Mouse (Mus musculus): ENCODE results near the gene Fgfrl1. TPM values are rescaled to one million over a fixed set of nuclear protein-coding genes. Genes with fewer than 3 reads are reported as not detected.

Fgfrl1 gene
- polyA plus RNA-seq, 1 experiment from 2014 or later, result 21.8 TPM

DNA sequence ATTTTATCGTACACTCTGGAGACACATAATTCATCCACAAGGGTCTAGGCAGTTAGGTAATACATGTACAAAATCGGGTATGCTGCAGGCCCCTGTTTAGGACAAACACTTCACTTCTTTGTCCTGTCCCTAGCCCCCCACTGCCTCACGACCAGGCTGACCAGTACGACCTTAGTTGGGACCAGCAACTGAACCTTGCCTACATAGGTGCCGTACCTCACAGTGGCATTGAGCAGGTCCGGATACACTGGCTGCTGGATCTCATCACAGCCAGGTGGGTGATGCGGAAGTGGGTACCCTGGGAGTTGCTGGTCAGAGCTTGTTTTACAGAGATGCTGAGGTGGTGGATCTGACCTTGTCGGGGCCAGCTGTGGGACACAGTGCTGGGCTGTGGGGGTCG is 22.2 kb upstream of the Fgfrl1 start:
- Histone ChIP-seq H3K9ac (peak overlapping the region; percentile 78; the same call in 1 of the 2 replicates), H3K4me1 (replicated peaks) (peaks cover 13% of the 10 kb centered on the region), H3K4me2 (replicated peaks) (peak overlapping the region; percentile 86), H3K36me3 (peaks cover 4% of the 10 kb centered on the region; the same call in 1 of the 2 replicates), H3K4me3 (replicated peaks) (peak overlapping the region; percentile 56), H3K27ac (peak overlapping the region; percentile 83; the same call in 1 of the 2 replicates), H3K9me3 (no peaks in the 10 kb centered on the region), H3K27me3 (replicated peaks) (no peaks in the 10 kb centered on the region)
- 72% methylated on average over 9 of the region's 9 CpGs for WGBS
- ATAC-seq, result no peak

GRCm38 (mm10) chr5:108670785-108671184 is 21.4 kb upstream of the Fgfrl1 start:
- H3K4me3 ChIP-seq (replicated peaks), result no peak overlapping the region
- H3K9ac ChIP-seq, result no peak overlapping the region
- 0 out of 2 replicates have a peak, but pooled peaks have one; percentile 31 for ATAC-seq
- H3K4me1 ChIP-seq (replicated peaks), result peaks cover 13% of the 10 kb centered on the region
- peaks cover 4% of the 10 kb centered on the region; the same call in 1 of the 2 replicates for H3K36me3 ChIP-seq
- H3K4me2 ChIP-seq (replicated peaks), result no peak overlapping the region
- no peak overlapping the region for H3K27ac ChIP-seq
- H3K9me3 ChIP-seq, result no peaks in the 10 kb centered on the region
- H3K27me3 ChIP-seq (replicated peaks), result no peaks in the 10 kb centered on the region

DNA sequence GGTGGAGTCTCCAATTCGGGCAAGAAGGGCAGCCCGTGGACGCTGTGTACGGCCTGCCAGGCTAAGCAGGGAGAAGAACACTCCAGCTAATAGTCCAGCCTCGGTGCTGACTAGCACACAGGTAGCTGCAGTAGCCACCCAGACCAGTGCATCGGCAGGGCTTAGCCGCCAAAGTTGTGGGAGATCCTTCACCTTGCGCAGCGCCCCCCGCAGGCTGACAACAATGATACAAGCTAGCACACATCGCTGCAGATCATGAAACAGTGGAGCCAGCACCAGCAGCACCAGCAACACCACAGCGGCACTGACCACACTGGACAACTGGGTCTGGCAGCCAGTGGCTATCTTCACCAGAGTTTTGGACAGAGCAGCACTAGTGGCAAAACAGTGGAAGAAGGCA is 20.4 kb upstream of the Fgfrl1 start:
- H3K4me2 ChIP-seq (replicated peaks), result no peak overlapping the region
- H3K9ac ChIP-seq, result no peak overlapping the region
- H3K4me3 ChIP-seq (replicated peaks), result no peak overlapping the region
- peaks cover 16% of the 10 kb centered on the region for H3K4me1 ChIP-seq (replicated peaks)
- no peak overlapping the region for H3K27ac ChIP-seq
- peaks cover 4% of the 10 kb centered on the region; the same call in 1 of the 2 replicates for H3K36me3 ChIP-seq
- no peaks in the 10 kb centered on the region for H3K9me3 ChIP-seq
- WGBS, result 92% methylated on average over 12 of the region's 12 CpGs
- ATAC-seq, result no peak
- no peaks in the 10 kb centered on the region for H3K27me3 ChIP-seq (replicated peaks)

- Histone ChIP-seq H3K36me3 (peaks cover 4% of the 10 kb centered on the region; the same call in 1 of the 2 replicates), H3K9me3 (no peaks in the 10 kb centered on the region), H3K27ac (peak overlapping the region; percentile 52), H3K4me3 (replicated peaks) (no peak overlapping the region), H3K4me2 (replicated peaks) (peak overlapping the region; percentile 6; the same call in 1 of the 2 replicates), H3K4me1 (replicated peaks) (peaks cover 22% of the 10 kb centered on the region; the same call in 1 of the 2 replicates), H3K27me3 (replicated peaks) (no peaks in the 10 kb centered on the region), H3K9ac (no peak overlapping the region)
- 67% methylated on average over 2 of the region's 2 CpGs for WGBS
- ATAC-seq, result no peak
Measured at GRCm38 (mm10) chr5:108674624-108675023, 17.6 kb upstream of the Fgfrl1 start.

DNA sequence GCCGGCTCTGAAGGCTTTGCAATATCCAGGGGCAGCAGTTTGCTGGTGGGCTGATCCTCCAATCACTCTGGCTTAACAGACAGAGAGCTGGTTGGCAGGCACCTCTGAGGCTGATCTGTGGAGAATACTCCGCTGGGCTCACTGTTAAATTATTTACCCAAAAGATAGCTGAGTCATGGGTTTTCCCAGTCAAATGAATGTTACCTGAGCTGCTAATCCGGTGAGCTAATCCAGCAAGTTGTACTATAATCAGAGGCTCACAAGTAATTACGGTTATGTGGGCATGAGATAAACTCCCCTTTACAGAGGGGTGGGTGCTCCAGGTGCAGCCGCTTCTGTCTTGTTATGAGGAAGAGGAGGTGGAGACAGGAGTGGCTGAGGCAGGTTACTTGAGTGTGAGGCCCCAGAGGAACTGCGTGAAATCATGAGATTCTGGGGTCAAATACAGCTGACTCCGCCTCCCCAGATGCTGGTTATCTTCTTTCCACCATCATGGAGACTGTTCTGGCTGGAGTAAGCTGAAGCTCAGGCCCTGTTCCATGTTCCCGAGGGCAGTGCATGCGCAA is 16.8 kb upstream of the Fgfrl1 start, which contains the start of gene Slc26a1:
Slc26a1 (minus strand) TSS at position 319 of the 566 bp plus-strand sequence.
- H3K9me3 ChIP-seq, result no peaks in the 10 kb centered on the region
- H3K27ac ChIP-seq, result peak within 1 kb of the TSS; percentile 52
- peaks cover 18% of the 10 kb centered on the region; the same call in 1 of the 2 replicates for H3K4me1 ChIP-seq (replicated peaks)
- no peak within 1 kb of the TSS for H3K4me3 ChIP-seq (replicated peaks)
- H3K36me3 ChIP-seq, result peaks cover 4% of the 10 kb centered on the region; the same call in 1 of the 2 replicates
- no peaks in the 10 kb centered on the region for H3K27me3 ChIP-seq (replicated peaks)
- peak; percentile 72 for ATAC-seq
- no peak within 1 kb of the TSS for H3K9ac ChIP-seq
- WGBS, result 60% methylated on average over 9 of the region's 9 CpGs
- peak within 1 kb of the TSS; percentile 6; the same call in 1 of the 2 replicates for H3K4me2 ChIP-seq (replicated peaks)

GRCm38 (mm10) chr5:108676772-108677498 is 15.2 kb upstream of the Fgfrl1 start:
- WGBS, result 13% methylated on average over 5 of the region's 5 CpGs
- Histone ChIP-seq H3K9ac (peak overlapping the region; percentile 37; the same call in 1 of the 2 replicates), H3K9me3 (no peaks in the 10 kb centered on the region), H3K4me2 (replicated peaks) (peak overlapping the region; percentile 70), H3K27me3 (replicated peaks) (no peaks in the 10 kb centered on the region), H3K27ac (peak overlapping the region; percentile 39), H3K4me1 (replicated peaks) (peaks cover 18% of the 10 kb centered on the region; the same call in 1 of the 2 replicates), H3K36me3 (peaks cover 4% of the 10 kb centered on the region; the same call in 1 of the 2 replicates), H3K4me3 (replicated peaks) (peak overlapping the region; percentile 29)
- peak; percentile 57 for ATAC-seq

DNA sequence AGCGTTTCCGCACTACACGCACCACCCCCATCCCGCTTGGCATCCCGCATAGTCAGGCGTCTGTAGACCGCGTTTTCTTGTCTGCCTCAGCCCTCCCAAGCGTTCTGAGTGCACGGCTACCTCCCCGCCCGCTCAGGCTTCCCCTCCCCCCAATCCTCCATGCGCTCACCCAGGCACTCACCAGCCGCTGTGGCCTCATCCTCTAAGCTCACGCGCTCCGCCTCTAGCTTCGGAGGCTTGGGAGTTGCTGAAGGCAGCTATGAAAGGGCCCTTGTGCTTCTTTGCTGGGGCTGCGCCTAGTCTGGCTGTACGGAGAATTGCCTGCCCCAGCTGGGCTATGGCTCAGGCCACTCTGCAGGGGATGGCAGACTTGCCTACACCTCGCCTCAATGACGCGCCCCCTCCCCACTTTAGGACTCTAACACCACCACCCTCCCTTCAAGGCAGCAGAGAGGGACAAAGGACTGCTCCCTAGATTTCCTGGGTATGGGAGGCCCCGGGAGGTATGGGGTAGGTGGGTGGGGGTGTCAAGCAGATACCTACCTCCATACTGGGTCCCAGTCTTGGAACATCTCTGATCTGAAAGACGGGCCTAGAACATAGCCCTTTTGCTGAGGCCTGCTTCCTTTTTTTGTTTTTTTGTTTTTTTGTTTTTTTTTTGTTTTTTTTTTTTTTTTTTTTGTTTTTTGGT is 14.4 kb upstream of the Fgfrl1 start:
- Histone ChIP-seq H3K4me1 (replicated peaks) (peaks cover 18% of the 10 kb centered on the region; the same call in 1 of the 2 replicates), H3K27me3 (replicated peaks) (no peaks in the 10 kb centered on the region), H3K9me3 (no peaks in the 10 kb centered on the region), H3K27ac (peak overlapping the region; percentile 39), H3K4me2 (replicated peaks) (peak overlapping the region; percentile 70), H3K9ac (peak overlapping the region; percentile 37; the same call in 1 of the 2 replicates), H3K36me3 (peaks cover 4% of the 10 kb centered on the region; the same call in 1 of the 2 replicates), H3K4me3 (replicated peaks) (peak overlapping the region; percentile 29)
- peak; percentile 76 for ATAC-seq
- 5% methylated on average over 25 of the region's 25 CpGs for WGBS

- Histone ChIP-seq H3K4me1 (replicated peaks) (peaks cover 18% of the 10 kb centered on the region; the same call in 1 of the 2 replicates), H3K9me3 (no peaks in the 10 kb centered on the region), H3K4me3 (replicated peaks) (no peak overlapping the region), H3K4me2 (replicated peaks) (no peak overlapping the region), H3K27me3 (replicated peaks) (no peaks in the 10 kb centered on the region), H3K27ac (no peak overlapping the region), H3K9ac (no peak overlapping the region), H3K36me3 (peaks cover 2% of the 10 kb centered on the region; the same call in 1 of the 2 replicates)
- no peak for ATAC-seq
- 85% methylated on average over 6 of the region's 6 CpGs for WGBS
Measured at GRCm38 (mm10) chr5:108678296-108678854, 13.8 kb upstream of the Fgfrl1 start.

- Histone ChIP-seq H3K9ac (no peak overlapping the region), H3K36me3 (no peaks in the 10 kb centered on the region), H3K27me3 (replicated peaks) (no peaks in the 10 kb centered on the region), H3K27ac (no peak overlapping the region), H3K9me3 (no peaks in the 10 kb centered on the region), H3K4me2 (replicated peaks) (no peak overlapping the region), H3K4me1 (replicated peaks) (peaks cover 14% of the 10 kb centered on the region; the same call in 1 of the 2 replicates), H3K4me3 (replicated peaks) (no peak overlapping the region)
- 55% methylated on average over 3 of the region's 3 CpGs for WGBS
- no peak for ATAC-seq
Measured at GRCm38 (mm10) chr5:108679909-108680308, 12.3 kb upstream of the Fgfrl1 start.

DNA sequence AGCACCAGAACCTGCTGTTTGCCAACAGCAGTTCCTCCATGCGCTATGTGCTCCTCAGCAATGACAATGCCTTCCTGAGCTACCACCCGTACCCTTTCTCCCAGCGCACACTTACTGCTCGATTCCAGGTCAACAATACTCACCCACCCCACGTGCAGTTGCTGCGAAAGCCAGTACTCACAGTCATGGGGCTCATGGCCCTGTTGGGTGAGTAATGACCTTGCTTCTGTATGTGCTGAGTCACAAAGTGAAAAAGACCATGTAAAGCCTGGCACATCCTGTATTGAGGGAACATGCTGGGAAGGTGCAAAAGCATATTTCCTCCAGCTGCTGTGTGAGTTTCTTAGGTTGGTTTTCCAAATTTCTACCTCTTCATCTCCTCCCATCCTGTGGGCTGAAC is 11.3 kb upstream of the Fgfrl1 start:
- ATAC-seq, result no peak
- WGBS, result 91% methylated on average over 6 of the region's 6 CpGs
- H3K27me3 ChIP-seq (replicated peaks), result no peaks in the 10 kb centered on the region
- peaks cover 14% of the 10 kb centered on the region; the same call in 1 of the 2 replicates for H3K4me1 ChIP-seq (replicated peaks)
- H3K9me3 ChIP-seq, result no peaks in the 10 kb centered on the region
- no peak overlapping the region for H3K9ac ChIP-seq
- no peaks in the 10 kb centered on the region for H3K36me3 ChIP-seq
- H3K4me2 ChIP-seq (replicated peaks), result no peak overlapping the region
- H3K27ac ChIP-seq, result no peak overlapping the region
- no peak overlapping the region for H3K4me3 ChIP-seq (replicated peaks)

DNA sequence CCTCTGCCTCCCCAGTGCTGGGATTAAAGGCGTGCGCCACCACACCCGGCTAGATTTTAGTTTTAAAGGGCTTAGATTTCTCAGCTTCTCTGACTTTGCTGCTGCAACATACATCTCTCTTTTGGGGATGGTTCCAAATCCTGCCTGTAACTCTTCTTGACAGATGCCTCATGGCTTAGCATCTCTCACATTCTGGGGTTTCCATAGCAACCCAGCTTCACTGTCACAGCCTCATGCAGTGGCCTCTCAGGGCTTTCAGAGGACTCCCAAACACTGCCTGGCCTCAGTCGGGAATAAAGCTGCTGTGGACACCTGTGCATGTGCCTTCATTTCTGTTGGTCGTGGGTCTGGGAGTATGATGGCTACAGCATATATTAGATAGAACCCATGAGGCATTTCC is 3.1 kb upstream of the Fgfrl1 start:
- Histone ChIP-seq H3K9me3 (no peaks in the 10 kb centered on the region), H3K4me1 (replicated peaks) (peaks cover 10% of the 10 kb centered on the region; the same call in 1 of the 2 replicates), H3K4me3 (replicated peaks) (no peak overlapping the region), H3K4me2 (replicated peaks) (no peak overlapping the region), H3K27ac (no peak overlapping the region), H3K9ac (no peak overlapping the region), H3K36me3 (no peaks in the 10 kb centered on the region), H3K27me3 (replicated peaks) (no peaks in the 10 kb centered on the region)
- WGBS, result 75% methylated on average over 5 of the region's 5 CpGs
- ATAC-seq, result no peak
